Mouse (Mus musculus): ENCODE results near the gene Parp12.

GRCm38 (mm10) chr6:39054878-39055508, 63.2 kb downstream of the Parp12 start:
- TF ChIP-seq USF1 (IDR thresholded peaks at IDR 0.05; ENCODE audit: low read depth) (no peak), CTCF (IDR thresholded peaks at IDR 0.05; ENCODE audit: control insufficient read depth, insufficient read depth, insufficient read length) (no peak), MYOG (IDR thresholded peaks at IDR 0.05; ENCODE audit: control insufficient read depth, extremely low read depth, insufficient read length) (no peak), MYOD1 (IDR thresholded peaks at IDR 0.05; ENCODE audit: control insufficient read depth, insufficient read length, low read depth) (no peak), CEBPB (IDR thresholded peaks at IDR 0.05; ENCODE audit: low read depth) (no peak), MAX (IDR thresholded peaks at IDR 0.05) (no peak), FOSL1 (IDR thresholded peaks at IDR 0.05; ENCODE audit: insufficient read depth, low read length, poor library complexity, severe bottlenecking) (no peak)
